Comparison of ENCODE assay signal across 9 mouse cellular contexts in the genomic region with DNA sequence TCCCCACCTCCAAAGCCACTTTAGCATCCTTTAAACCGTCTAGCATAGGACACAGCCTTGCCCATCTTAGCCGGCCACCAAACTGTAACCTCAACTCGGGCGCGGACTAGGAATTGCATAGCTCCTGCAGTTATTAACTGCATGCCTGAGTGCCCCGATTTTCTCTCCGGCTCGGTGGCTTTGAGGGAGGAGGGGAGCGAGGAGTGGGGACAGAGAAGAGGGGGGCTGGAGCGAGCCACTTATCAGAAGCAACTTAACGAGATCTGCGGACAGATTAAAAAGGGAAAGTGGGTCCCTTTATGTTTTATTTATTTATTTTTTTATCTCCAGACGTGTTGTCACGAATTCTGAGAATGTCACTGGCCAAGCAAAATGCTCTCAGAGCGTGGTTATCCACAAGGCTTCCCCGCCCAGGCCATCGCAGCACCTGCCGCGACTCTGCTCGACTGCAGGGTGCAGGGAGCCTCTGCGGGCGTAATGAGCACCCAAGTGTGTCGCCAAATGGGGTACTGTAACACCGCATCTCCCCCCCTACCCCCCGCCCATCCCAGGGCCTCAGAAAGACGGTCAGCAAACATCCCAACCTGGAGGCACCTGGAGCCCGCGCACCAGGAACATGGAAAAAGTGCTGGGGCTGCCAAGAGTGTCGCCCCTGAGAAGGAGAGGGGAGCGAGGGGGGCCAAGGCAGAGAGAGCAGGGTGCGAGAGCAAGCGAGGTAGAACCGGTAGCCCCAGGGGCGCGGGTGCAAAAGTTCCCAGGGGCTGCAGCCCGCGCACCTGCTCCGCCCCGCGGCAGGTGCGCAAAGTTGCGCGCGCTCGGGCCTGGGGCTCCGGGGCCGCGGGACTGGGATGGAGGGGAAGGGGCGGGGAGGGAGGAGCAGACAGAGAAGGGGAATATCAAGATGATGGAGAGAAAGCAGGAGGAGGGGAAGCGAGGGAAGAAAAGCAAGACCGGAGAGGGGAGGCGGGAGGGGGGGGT. TPM values are rescaled to one million over a fixed set of nuclear protein-coding genes. Genes with fewer than 3 reads are reported as not detected.
A peak's percentile ranks its signal among the peaks of the same experiment; 100 is the strongest.
DNase-seq lines count a peak whose midpoint lies in the region; ATAC-seq and TF ChIP-seq lines count a peak whose summit lies in the region.
"Had no signal": no experiment of that assay in that cellular context is flagged by ENCODE, and none has a peak within 500 bp of the region (broad histone marks: within the 10 kb centered on the region; RNA-seq: fewer than 3 reads in every experiment).

No protein-coding gene starts in this region.

- H3K27me3 ChIP-seq in intestine, postnatal 0 days (replicated peaks; ENCODE audit: control insufficient read depth, insufficient read depth, low read length), result peaks cover 44% of the 10 kb centered on the region
- 0 out of 2 replicates have a peak, but pooled peaks cover 6% of the 10 kb centered on the region for H3K27me3 ChIP-seq in neural tube, embryonic 13.5 days

- no peak overlapping the region for H3K27ac ChIP-seq in gastrocnemius, adult 2 months
- no peak overlapping the region for H3K27ac ChIP-seq in intestine, postnatal 0 days (ENCODE audit: low read depth, low read length)
- peak overlapping the region; percentile 98 for H3K27ac ChIP-seq in neural tube, embryonic 13.5 days (replicated peaks)

- DNase-seq in gastrocnemius, adult 2 months, result no peak
- DNase-seq in gastrocnemius, postnatal 10 days, result no peak
- DNase-seq in A20 (ENCODE audit: low read depth, low spot score), result peak; percentile 56
- DNase-seq in embryo, embryonic 11 days, result peak; percentile 67
- DNase-seq in layer of hippocampus, postnatal 10 days (ENCODE audit: low spot score in 2 of 2), result no peak
- DNase-seq in urinary bladder, postnatal 4 days (ENCODE audit: low spot score in 2 of 2), result no peak

- no peak overlapping the region for H3K9ac ChIP-seq in intestine, postnatal 0 days (ENCODE audit: low read depth, low read length)
- H3K9ac ChIP-seq in neural tube, embryonic 13.5 days, result peak overlapping the region; percentile 89

- TF ChIP-seq CTCF in gastrocnemius, adult 2 months (IDR thresholded peaks at IDR 0.05), result no peak
- TF ChIP-seq CTCF in intestine, postnatal 0 days (IDR thresholded peaks at IDR 0.05; ENCODE audit: low read depth), result no peak

- no peak for ATAC-seq in intestine, postnatal 0 days
- ATAC-seq in neural tube, embryonic 13.5 days (ENCODE audit: low read depth), result peak; percentile 19; the same call in 1 of the 2 replicates

- peak overlapping the region; percentile 89 for H3K4me2 ChIP-seq in intestine, postnatal 0 days (replicated peaks; ENCODE audit: low read depth)
- peak overlapping the region; percentile 71 for H3K4me2 ChIP-seq in neural tube, embryonic 13.5 days

- no peaks in the 10 kb centered on the region for H3K9me3 ChIP-seq in intestine, postnatal 0 days (ENCODE audit: control insufficient read depth)
- H3K9me3 ChIP-seq in neural tube, embryonic 13.5 days, result no peaks in the 10 kb centered on the region

- H3K36me3 ChIP-seq in intestine, postnatal 0 days (ENCODE audit: control insufficient read depth, insufficient read depth), result no peaks in the 10 kb centered on the region
- H3K36me3 ChIP-seq in neural tube, embryonic 13.5 days, result no peaks in the 10 kb centered on the region

- intact Hi-C loops in gastrocnemius, adult 2 months (cut with DNase I), result no loop called here

- H3K4me3 ChIP-seq in gastrocnemius, adult 2 months, result peak overlapping the region; percentile 80
- peak overlapping the region; percentile 70 for H3K4me3 ChIP-seq in intestine, postnatal 0 days (ENCODE audit: low read depth, low read length)
- peak overlapping the region; percentile 75 for H3K4me3 ChIP-seq in neural tube, embryonic 13.5 days

- H3K4me1 ChIP-seq in intestine, postnatal 0 days (replicated peaks; ENCODE audit: control insufficient read depth, insufficient read depth, low read length), result 0 out of 2 replicates have a peak, but pooled peaks cover 3% of the 10 kb centered on the region
- peaks cover 84% of the 10 kb centered on the region for H3K4me1 ChIP-seq in neural tube, embryonic 13.5 days (replicated peaks)

- 1% methylated on average over 51 of the region's 52 CpGs for WGBS in intestine, postnatal 0 days
- under 1% methylated on average over 52 of the region's 52 CpGs for WGBS in neural tube, embryonic 13.5 days

RNA-seq across cellular contexts. Expression of a gene that starts 0.9 kb away (rescaled TPM):
- total RNA-seq in gastrocnemius, adult 2 months (2021), result 1 to 10 TPM; 3.9 to 6.0 TPM
- 1 to 10 TPM; 1.1 to 1.5 TPM for total RNA-seq in gastrocnemius, postnatal 10 days (2021)
- polyA plus RNA-seq in intestine, postnatal 0 days (2015; fragmentation: Nextera tagmentation; extraction: Ambion mirVana), result 1.5 and 1.9 TPM in 2 replicates
- polyA plus RNA-seq in neural tube, embryonic 13.5 days (2015; fragmentation: Nextera tagmentation; extraction: Ambion mirVana), result 28.5 and 29.8 TPM in 2 replicates
- total RNA-seq in layer of hippocampus, postnatal 10 days (2021), result 10 to 100 TPM; 35.5 to 40.1 TPM

RNA-seq across cellular contexts. Expression of a gene that starts 51.8 kb away (rescaled TPM):
- 1,000 to 10,000 TPM in 1 of 2 experiments, 100 to 1,000 TPM in 1; 776 to 2,566 TPM for total RNA-seq in gastrocnemius, adult 2 months (2021)
- total RNA-seq in gastrocnemius, postnatal 10 days (2021), result 100 to 1,000 TPM; 526 to 721 TPM
- polyA plus RNA-seq in intestine, postnatal 0 days (2015; fragmentation: Nextera tagmentation; extraction: Ambion mirVana), result not detected in 2 replicates
- 2.9 and 7.2 TPM in 2 replicates for polyA plus RNA-seq in neural tube, embryonic 13.5 days (2015; fragmentation: Nextera tagmentation; extraction: Ambion mirVana)
- total RNA-seq in layer of hippocampus, postnatal 10 days (2021), result not detected
- polyA plus RNA-seq: C2C12 had no signal

Comparison
In these comparisons a context has a peak if more than half of its experiments do, and no peak if none do; other contexts are left out.
1. DNase-seq: peak in A20 (single experiment) and embryo, embryonic 11 days (single experiment); none in gastrocnemius, adult 2 months (single experiment), gastrocnemius, postnatal 10 days (single experiment), layer of hippocampus, postnatal 10 days (0 of 2) and urinary bladder, postnatal 4 days (0 of 2).
2. RNA of a gene that starts 0.9 kb away (total RNA-seq): 35.5 to 40.1 TPM in layer of hippocampus, postnatal 10 days; 3.9 to 6.0 TPM in gastrocnemius, adult 2 months and 1.1 to 1.5 TPM in gastrocnemius, postnatal 10 days; every median in the first group is over 4 times any median in the second.
3. RNA of a gene that starts 51.8 kb away (total RNA-seq): 776 to 2,566 TPM in gastrocnemius, adult 2 months and 526 to 721 TPM in gastrocnemius, postnatal 10 days; not detected in layer of hippocampus, postnatal 10 days; every median in the first group is over 100 times any median in the second.
4. Peak in every context shown above with its lines, with median percentiles within 50 percentile points of each other: H3K4me3 ChIP-seq.